Mouse (Mus musculus) embryonic facial prominence, embryonic 11.5 days (tissue): ENCODE data around the gene Nav3. TPM values are rescaled to one million over a fixed set of nuclear protein-coding genes. Genes with fewer than 3 reads are reported as not detected.
A peak's percentile ranks its signal among the peaks of the same experiment; 100 is the strongest.

ENCODE experiments used
- ATAC-seq: fragments of 200-750 bp; cut with Nextera tagmentation; replicated peaks from 2 replicates; pipeline ENCODE4 v1.8.0; 2017; ENCODE audit warnings: low read depth; ENCODE audit not compliant: insufficient number of reproducible peaks, low FRiP score, low TSS enrichment
- DNase-seq: peaks from one replicate; pipeline ENCODE4 v3.0.0-alpha.2; 2015; ENCODE audit warnings: low spot score
- H3K27ac ChIP-seq: fragments of 300-500 bp; sonication (generic); replicated peaks from 2 replicates; pipeline ENCODE4 v1.5.1; 2014; ENCODE audit warnings: mild to moderate bottlenecking, low read depth, low read length, control low read depth
- H3K27me3 ChIP-seq: fragments of 300-500 bp; sonication (generic); 2 replicates; pipeline ENCODE4 v1.6.1; 2014; ENCODE audit warnings: mild to moderate bottlenecking, low read length, moderate library complexity, mixed read lengths; ENCODE audit not compliant: control insufficient read depth, insufficient read depth
- H3K36me3 ChIP-seq: fragments of 300-500 bp; sonication (generic); replicated peaks from 2 replicates; pipeline ENCODE4 v1.6.1; 2014; ENCODE audit warnings: low read depth, mild to moderate bottlenecking, low read length, moderate library complexity, mixed read lengths; ENCODE audit not compliant: control insufficient read depth, insufficient read depth
- H3K4me1 ChIP-seq: fragments of 300-500 bp; sonication (generic); 2 replicates; pipeline ENCODE4 v1.6.1; 2014; ENCODE audit warnings: low read length, mixed read lengths; ENCODE audit not compliant: control insufficient read depth, insufficient read depth
- H3K4me2 ChIP-seq: fragments of 300-500 bp; sonication (generic); 2 replicates; pipeline ENCODE4 v1.6.1; 2014; ENCODE audit warnings: low read depth, mild to moderate bottlenecking, control low read depth, low read length, moderate library complexity
- H3K4me3 ChIP-seq: fragments of 300-500 bp; sonication (generic); 2 replicates; pipeline ENCODE4 v1.5.1; 2014; ENCODE audit warnings: low read depth, low read length, control low read depth
- H3K9ac ChIP-seq: fragments of 300-500 bp; sonication (generic); replicated peaks from 2 replicates; pipeline ENCODE4 v1.6.1; 2014; ENCODE audit warnings: mild to moderate bottlenecking, control low read depth, low read length
- H3K9me3 ChIP-seq: fragments of 300-500 bp; sonication (generic); replicated peaks from 2 replicates; pipeline ENCODE4 v1.6.1; 2016; ENCODE audit warnings: mild to moderate bottlenecking, low read length, inconsistent platforms, mixed read lengths; ENCODE audit not compliant: control insufficient read depth
- WGBS: fragments of 180-500 bp; shearing (Covaris S2); extraction: QIAGEN DNeasy Blood & Tissue Kit; methylation state at CpG from one replicate; pipeline ENCODE4 v1.1.7; 2014; 5-methylcytosine and 5-hydroxymethylcytosine counted together
- polyA plus RNA-seq: library from polyadenylated mRNA; unstranded; fragments of >200 nt; fragmentation: Nextera tagmentation; extraction: Ambion mirVana; gene quantifications from 2 replicates; pipeline ENCODE4 v1.2.1, GENCODE M21; 2014

Gene Nav3
- polyA plus RNA-seq, 1 experiment from 2014 or later, result 3.2 TPM

DNA sequence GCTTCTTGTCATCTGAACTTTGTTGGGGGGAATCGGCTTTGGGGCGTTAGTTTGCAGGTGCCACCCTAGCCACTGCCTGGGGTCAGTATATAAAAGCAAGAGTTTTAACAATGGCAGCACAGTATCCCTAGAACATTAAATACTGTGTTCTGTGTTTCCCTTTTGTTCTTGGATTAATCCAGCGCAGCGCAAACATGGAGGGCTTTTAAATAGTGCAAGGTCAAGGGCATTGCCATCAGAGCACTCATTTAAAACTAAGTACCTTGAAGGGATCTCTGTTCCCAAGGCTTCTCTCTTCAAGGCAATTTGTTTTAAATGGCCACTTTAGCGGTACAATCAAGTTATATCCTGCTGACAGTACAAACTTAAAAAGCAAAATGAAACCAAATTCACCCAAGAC lies 737.6 kb downstream of the Nav3 start:
- Histone ChIP-seq H3K27ac (no peak overlapping the region), H3K4me3 (no peak overlapping the region), H3K36me3 (no peaks in the 10 kb centered on the region), H3K9ac (no peak overlapping the region), H3K27me3 (no peaks in the 10 kb centered on the region), H3K4me2 (no peak overlapping the region), H3K9me3 (no peaks in the 10 kb centered on the region), H3K4me1 (no peaks in the 10 kb centered on the region)
- WGBS, result 76% methylated on average over 5 of the region's 5 CpGs
- DNase-seq (no peak), ATAC-seq (no peak)

DNA sequence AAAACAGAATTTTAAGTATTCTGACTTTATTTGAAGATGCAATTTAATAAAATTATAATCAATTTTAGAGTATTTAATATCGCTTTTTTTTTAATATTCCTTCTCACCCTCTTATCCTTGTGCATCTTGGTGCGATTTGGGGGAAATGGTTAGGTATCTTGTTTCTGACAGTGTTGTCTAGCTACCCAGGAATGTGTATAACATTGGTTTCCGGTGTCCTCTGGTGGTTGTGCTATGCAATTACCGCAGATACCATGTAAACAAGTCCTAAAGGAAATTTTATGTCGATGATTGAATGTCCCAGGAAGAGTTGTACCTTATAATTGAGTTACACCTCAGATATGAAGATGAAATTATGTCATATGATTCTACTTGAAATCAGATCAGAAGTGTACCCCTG lies 743.0 kb downstream of the Nav3 start:
- no peaks in the 10 kb centered on the region for H3K4me1 ChIP-seq
- no peak overlapping the region for H3K9ac ChIP-seq
- no peaks in the 10 kb centered on the region for H3K27me3 ChIP-seq
- WGBS, result 38% methylated on average over 5 of the region's 5 CpGs
- no peak overlapping the region for H3K4me2 ChIP-seq
- no peak for ATAC-seq
- H3K27ac ChIP-seq, result no peak overlapping the region
- H3K4me3 ChIP-seq, result no peak overlapping the region
- DNase-seq, result peak; percentile 61
- no peaks in the 10 kb centered on the region for H3K36me3 ChIP-seq
- H3K9me3 ChIP-seq, result no peaks in the 10 kb centered on the region

DNA sequence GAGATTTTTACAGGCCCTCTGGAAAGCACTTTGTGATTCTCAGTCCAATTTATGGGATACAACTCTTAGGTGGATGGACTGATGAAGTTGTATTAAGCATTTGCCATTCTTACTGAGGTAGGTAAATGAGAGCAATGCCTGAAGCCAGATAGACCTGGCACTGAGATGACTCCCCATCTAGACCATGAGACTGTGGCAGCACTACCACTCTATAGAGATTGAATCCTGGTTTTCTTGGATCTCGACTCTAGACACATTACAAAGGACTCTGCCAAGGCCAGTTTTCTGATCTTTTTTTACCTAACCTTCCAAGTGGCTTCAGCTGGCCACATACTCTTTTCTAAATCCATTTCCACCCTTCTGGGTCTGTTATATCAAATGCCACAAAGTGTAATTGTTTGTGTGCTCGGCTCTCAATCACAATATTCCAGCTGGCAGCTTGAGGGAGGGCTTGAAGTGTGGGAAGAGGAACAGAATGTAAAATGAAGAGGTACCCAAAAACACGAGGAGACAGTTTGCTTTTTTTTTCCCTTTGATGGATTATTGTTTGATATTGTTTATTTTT lies 756.2 kb downstream of the Nav3 start:
- 61% methylated on average over 3 of the region's 3 CpGs for WGBS
- ATAC-seq, result no peak

DNA sequence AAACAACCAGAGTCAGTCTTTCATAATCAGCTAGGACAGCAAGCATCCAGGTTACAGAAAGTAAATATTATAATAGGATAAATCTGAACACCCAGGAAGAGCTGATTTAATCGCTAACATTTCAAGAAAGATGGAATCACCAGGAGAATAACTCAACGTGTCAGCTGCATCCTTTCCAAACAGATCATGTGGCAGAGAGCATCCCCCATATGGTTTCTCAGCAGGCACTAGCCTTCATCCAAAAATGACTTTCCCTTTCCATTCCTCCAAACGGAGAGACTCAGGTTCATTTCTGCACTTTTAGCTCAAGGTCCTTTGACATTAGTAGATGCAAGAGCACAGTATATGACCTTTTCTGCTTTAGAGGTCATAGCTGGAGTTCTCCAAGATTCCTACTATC lies 765.4 kb downstream of the Nav3 start:
- H3K9me3 ChIP-seq, result no peaks in the 10 kb centered on the region
- H3K4me1 ChIP-seq, result no peaks in the 10 kb centered on the region
- no peak overlapping the region for H3K4me2 ChIP-seq
- no peak overlapping the region for H3K4me3 ChIP-seq
- no peaks in the 10 kb centered on the region for H3K27me3 ChIP-seq
- DNase-seq, result no peak
- H3K27ac ChIP-seq, result no peak overlapping the region
- no peaks in the 10 kb centered on the region for H3K36me3 ChIP-seq
- WGBS, result 83% methylated on average over 3 of the region's 3 CpGs
- H3K9ac ChIP-seq, result no peak overlapping the region
- ATAC-seq, result no peak

More for the DNA sequence above, 756.2 kb downstream of the Nav3 start:
- H3K27ac ChIP-seq, result no peak overlapping the region
- no peaks in the 10 kb centered on the region for H3K27me3 ChIP-seq
- no peak for DNase-seq
- no peak overlapping the region for H3K4me2 ChIP-seq
- no peak overlapping the region for H3K9ac ChIP-seq
- H3K36me3 ChIP-seq, result no peaks in the 10 kb centered on the region
- no peak overlapping the region for H3K4me3 ChIP-seq
- H3K4me1 ChIP-seq, result no peaks in the 10 kb centered on the region
- H3K9me3 ChIP-seq, result no peaks in the 10 kb centered on the region

DNA sequence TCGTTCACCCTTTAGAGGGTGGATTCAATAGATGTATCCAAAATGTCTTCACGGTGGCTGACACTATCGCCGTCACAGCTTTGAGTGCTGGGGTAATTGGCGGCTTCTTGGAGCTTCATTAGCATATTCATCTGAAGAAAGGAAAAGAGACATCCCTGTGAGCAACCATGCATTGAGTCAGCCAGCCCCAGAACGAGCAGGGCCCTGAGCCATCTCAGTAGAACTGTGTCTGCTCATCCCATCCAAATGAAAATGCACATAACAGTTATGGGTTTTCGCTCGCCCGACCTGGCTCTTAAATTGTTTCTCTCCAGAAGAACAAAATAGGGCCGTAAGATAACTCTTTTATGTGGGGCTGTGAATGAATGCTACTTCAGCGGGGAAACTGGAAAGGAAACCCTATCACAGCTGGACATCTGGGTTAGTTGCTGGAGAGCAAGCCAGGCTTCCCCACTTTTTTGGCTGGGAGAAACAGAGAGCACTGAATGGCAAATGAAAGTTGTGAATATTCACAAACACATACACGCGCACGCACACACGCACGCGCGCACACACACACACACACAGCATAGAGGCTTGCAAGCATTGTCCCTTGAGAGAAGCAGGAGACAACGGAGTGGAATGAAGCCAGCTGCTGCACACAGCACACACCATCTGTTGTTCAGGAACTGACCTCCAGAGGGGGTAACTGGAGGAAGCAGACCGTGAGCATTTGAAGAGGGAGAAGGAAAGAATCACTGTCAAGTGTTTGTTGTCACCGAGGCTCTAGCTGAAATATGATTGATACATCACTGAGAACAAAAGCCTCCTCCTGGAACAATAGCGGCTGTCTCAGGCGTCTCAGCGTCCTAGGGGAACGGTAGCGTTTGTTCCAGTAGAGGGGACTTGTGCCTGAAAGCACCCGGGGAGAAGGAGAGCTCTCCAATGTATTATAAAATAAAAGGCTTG lies 771.6 kb downstream of the Nav3 start:
- Histone ChIP-seq H3K4me3 (no peak overlapping the region), H3K4me2 (peak overlapping the region; percentile 5; the same call in 1 of the 2 replicates), H3K27ac (no peak overlapping the region), H3K36me3 (no peaks in the 10 kb centered on the region), H3K9ac (no peak overlapping the region; the same call in 1 of the 2 replicates), H3K27me3 (no peaks in the 10 kb centered on the region), H3K4me1 (no peaks in the 10 kb centered on the region), H3K9me3 (no peaks in the 10 kb centered on the region)
- ATAC-seq, result peak; percentile 95
- DNase-seq, result peak; percentile 64
- WGBS, result 44% methylated on average over 27 of the region's 27 CpGs

DNA sequence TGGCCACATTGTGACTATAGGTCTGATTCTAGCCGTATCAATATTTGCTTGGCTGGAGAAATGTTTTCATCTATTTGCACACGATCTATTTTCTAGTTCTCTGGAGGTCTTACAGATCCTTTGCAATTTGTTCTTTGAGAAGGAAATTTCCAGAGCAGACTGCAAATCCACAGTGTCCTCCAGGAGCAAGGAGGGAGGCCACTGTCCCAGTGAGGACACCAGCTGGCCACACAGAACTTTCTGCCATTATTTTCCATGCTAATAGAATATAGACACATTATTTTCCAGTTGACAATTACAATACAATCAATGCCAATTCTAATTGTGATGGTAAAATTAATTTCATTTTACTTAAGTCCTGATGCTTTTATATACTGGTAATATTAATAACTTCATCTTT lies 783.1 kb downstream of the Nav3 start:
- Histone ChIP-seq H3K9ac (no peak overlapping the region), H3K4me1 (no peaks in the 10 kb centered on the region), H3K27ac (no peak overlapping the region), H3K36me3 (no peaks in the 10 kb centered on the region), H3K9me3 (no peaks in the 10 kb centered on the region), H3K4me2 (no peak overlapping the region), H3K27me3 (no peaks in the 10 kb centered on the region), H3K4me3 (no peak overlapping the region)
- no peak for DNase-seq
- WGBS, result 89% methylated on average over 2 of the region's 2 CpGs
- ATAC-seq, result no peak

DNA sequence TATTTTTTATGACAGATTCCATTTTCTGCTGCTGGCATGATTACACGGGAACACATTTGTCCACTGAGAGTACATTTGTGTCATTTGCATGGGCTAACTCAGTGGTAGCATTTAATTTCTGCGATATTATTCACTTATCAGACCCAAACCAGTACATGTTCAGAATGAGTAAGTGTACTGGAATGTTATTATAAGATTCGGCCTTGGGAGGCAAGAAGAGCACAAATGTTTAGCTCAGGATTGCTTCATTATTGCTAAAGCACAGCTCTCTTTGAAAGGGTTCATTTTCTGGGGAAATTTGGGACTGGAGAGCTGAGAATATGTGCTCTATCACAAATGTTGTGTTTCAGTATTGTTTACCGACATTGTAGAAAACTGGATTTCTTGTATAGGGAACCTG lies 788.6 kb downstream of the Nav3 start:
- DNase-seq (no peak), ATAC-seq (no peak)
- Histone ChIP-seq H3K9ac (no peak overlapping the region), H3K4me1 (no peaks in the 10 kb centered on the region), H3K4me3 (no peak overlapping the region), H3K27me3 (no peaks in the 10 kb centered on the region), H3K27ac (no peak overlapping the region), H3K36me3 (no peaks in the 10 kb centered on the region), H3K9me3 (no peaks in the 10 kb centered on the region), H3K4me2 (no peak overlapping the region)
- WGBS, result 85% methylated on average over 4 of the region's 4 CpGs

DNA sequence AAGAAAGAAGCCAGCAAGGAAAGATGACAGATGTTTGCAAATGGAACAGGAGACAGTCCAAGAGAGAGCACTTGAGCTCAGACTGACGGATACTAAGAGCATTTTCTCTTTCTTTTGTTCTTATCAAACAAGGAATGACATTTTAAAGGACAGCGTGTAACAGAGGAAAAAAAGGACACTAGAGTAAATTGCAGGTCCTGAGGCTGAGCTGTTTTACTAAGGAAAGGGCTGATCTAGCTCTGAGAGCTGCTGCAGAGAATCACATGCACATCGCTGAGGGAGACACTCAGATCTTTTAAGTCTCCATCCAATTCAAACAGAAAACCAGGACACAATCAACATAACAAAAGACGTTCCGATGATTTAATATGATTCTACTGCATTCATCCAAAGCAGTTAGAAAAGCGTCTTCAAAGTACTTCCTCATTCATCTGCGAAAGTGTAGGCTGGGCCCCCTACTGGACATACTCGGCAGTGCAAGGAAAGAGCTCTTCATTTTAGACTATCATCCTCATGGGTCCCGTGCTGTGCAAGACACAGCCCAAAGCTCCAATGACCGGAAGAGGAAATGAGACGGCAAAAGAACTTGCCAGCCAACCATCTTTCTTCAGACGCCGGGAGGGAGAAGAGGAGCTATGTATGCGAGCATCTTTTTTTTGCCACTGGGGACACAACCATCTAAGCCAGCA lies 791.2 kb downstream of the Nav3 start:
- Histone ChIP-seq H3K36me3 (no peaks in the 10 kb centered on the region), H3K27ac (no peak overlapping the region), H3K9ac (no peak overlapping the region), H3K4me3 (no peak overlapping the region), H3K9me3 (no peaks in the 10 kb centered on the region), H3K4me1 (no peaks in the 10 kb centered on the region), H3K27me3 (no peaks in the 10 kb centered on the region), H3K4me2 (no peak overlapping the region)
- DNase-seq, result peak; percentile 86
- 35% methylated on average over 14 of the region's 14 CpGs for WGBS
- ATAC-seq, result peak; percentile 75; the same call in 1 of the 2 replicates
